Mouse (Mus musculus) lung, embryonic 14.5 days (tissue): ENCODE data around the gene Anp32e. TPM values are rescaled to one million over a fixed set of nuclear protein-coding genes. Genes with fewer than 3 reads are reported as not detected.
"Not testable (repeated sequence)": the region's sequence is repeated elsewhere in the genome, so short reads cannot be mapped to it uniquely, and the experiment has no call there.

Experiments
- ATAC-seq: fragments of 200-750 bp; cut with Nextera tagmentation; 2 replicates; pipeline ENCODE4 v1.8.0; 2017; ENCODE audit warnings: mild to moderate bottlenecking, moderate TSS enrichment, moderate library complexity; ENCODE audit not compliant: insufficient read depth
- DNase-seq: peaks from one replicate; pipeline ENCODE4 v3.0.0-alpha.2; 2015
- H3K27ac ChIP-seq: fragments of 300-500 bp; sonication (generic); 2 replicates; pipeline ENCODE4 v1.5.1; 2014; ENCODE audit warnings: low read depth, mild to moderate bottlenecking, moderate library complexity
- H3K27me3 ChIP-seq: fragments of 300-500 bp; sonication (generic); 2 replicates; pipeline ENCODE4 v1.6.1; 2014; ENCODE audit warnings: low read length, control low read depth; ENCODE audit not compliant: insufficient read depth
- H3K36me3 ChIP-seq: fragments of 300-500 bp; sonication (generic); 2 replicates; pipeline ENCODE4 v1.6.1; 2014; ENCODE audit warnings: control low read depth; ENCODE audit not compliant: insufficient read depth
- H3K4me1 ChIP-seq: fragments of 300-500 bp; sonication (generic); 2 replicates; pipeline ENCODE4 v1.6.1; 2014; ENCODE audit warnings: antibody characterized with exemption, control low read depth; ENCODE audit not compliant: insufficient read depth
- H3K4me2 ChIP-seq: fragments of 300-500 bp; sonication (generic); 2 replicates; pipeline ENCODE4 v1.6.1; 2014; ENCODE audit warnings: mild to moderate bottlenecking
- H3K4me3 ChIP-seq: fragments of 300-500 bp; sonication (generic); 2 replicates; pipeline ENCODE4 v1.5.1; 2014; ENCODE audit warnings: low read depth, low read length
- H3K9ac ChIP-seq: fragments of 300-500 bp; sonication (generic); 2 replicates; pipeline ENCODE4 v1.6.1; 2014
- H3K9me3 ChIP-seq: fragments of 300-500 bp; sonication (generic); 2 replicates; pipeline ENCODE4 v1.6.1; 2016; ENCODE audit warnings: low read depth, low read length, control low read depth
- CTCF ChIP-seq: IDR thresholded peaks from 2 replicates; pipeline ENCODE4 v1.5.1; 2016; ENCODE audit warnings: antibody characterized with exemption, low read depth
- WGBS: fragments of 180-500 bp; shearing (Covaris S2); extraction: QIAGEN DNeasy Blood & Tissue Kit; methylation state at CpG from one replicate; pipeline ENCODE4 v1.1.7; 2014; 5-methylcytosine and 5-hydroxymethylcytosine counted together
- polyA plus RNA-seq: library from polyadenylated mRNA; unstranded; fragments of >200 nt; fragmentation: Nextera tagmentation; extraction: Ambion mirVana; gene quantifications from 2 replicates; pipeline ENCODE4 v1.2.1, GENCODE M21; 2014

Gene Anp32e
- polyA plus RNA-seq, 1 experiment from 2014 or later, result 80.5 TPM

GRCm38 (mm10) chr3:95955318-95955717 lies 26.3 kb downstream of the Anp32e start:
- H3K4me2 ChIP-seq, result no peak overlapping the region
- H3K4me1 ChIP-seq, result no peaks in the 10 kb centered on the region
- no peak for TF ChIP-seq CTCF
- DNase-seq, result no peak
- no peak overlapping the region for H3K9ac ChIP-seq
- 89% methylated on average over 5 of the region's 5 CpGs for WGBS
- H3K9me3 ChIP-seq, result no peaks in the 10 kb centered on the region
- H3K27me3 ChIP-seq, result no peaks in the 10 kb centered on the region
- no peak for ATAC-seq
- H3K36me3 ChIP-seq, result no peaks in the 10 kb centered on the region
- no peak overlapping the region for H3K4me3 ChIP-seq
- no peak overlapping the region for H3K27ac ChIP-seq

DNA sequence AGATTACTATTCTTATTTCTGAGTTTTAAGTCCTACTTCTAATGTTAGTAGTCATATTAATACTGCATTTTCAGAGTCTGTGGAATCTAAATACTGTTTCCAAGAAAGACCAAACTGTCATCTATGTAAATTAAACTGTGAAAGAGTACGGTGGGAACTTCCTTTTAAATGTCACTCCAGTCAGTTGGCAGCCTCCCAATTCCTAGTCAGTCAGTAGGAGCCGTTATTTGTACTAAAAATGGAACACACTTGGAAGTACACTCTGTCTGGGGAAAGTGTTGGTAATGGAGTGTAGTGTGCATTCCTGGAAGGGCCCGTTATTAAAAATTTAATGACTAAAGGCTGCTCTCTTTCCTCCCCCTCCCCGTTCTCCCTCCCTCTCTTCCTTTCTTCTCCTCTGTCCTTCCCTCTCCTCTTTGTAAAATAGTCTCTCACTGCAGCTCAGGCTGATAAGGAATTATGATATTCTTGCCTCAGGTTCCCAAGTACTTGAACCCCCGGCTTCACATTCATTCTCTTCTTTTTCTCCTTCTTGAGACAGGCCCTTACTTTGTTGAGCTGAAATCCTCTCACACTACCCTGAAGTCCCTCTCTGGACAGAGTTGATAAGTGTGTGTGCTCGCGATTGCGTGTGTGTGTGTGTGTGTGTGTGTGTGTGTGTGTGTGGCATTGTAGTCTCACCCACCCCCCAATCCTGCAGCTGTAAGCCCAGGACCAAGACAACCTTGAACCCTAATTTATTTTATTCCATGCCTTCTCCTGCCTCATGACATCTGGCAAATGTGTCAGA lies 28.5 kb downstream of the Anp32e start:
- Histone ChIP-seq H3K4me2 (no peak overlapping the region), H3K27ac (peak overlapping the region; percentile 72), H3K9me3 (no peaks in the 10 kb centered on the region), H3K36me3 (no peaks in the 10 kb centered on the region), H3K4me3 (no peak overlapping the region), H3K9ac (no peak overlapping the region), H3K4me1 (no peaks in the 10 kb centered on the region), H3K27me3 (no peaks in the 10 kb centered on the region)
- 28% methylated on average over 8 of the region's 8 CpGs for WGBS
- DNase-seq (peak; percentile 88), ATAC-seq (peak; percentile 46)
- no peak for TF ChIP-seq CTCF

DNA sequence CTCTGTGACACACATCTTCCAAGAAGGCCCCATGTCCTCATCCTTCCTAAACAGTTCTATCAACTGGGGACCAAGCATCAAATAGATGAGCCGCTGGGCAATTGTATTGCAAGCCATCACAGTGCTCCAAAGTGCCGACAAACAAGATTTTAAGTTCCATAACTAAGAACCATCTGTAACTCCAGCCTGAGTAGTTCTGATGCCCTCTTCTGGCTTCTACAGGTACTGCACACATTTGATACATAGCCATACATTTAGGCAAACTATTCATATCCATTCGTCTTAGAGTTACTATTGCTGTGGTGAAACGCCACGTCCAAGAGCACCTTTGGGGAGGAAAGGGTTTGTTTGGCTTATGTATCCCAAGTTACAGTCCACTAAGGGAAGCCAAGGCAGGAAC lies 30.0 kb downstream of the Anp32e start:
- Histone ChIP-seq H3K4me3 (no peak overlapping the region), H3K9me3 (no peaks in the 10 kb centered on the region), H3K36me3 (no peaks in the 10 kb centered on the region), H3K9ac (no peak overlapping the region), H3K4me1 (no peaks in the 10 kb centered on the region), H3K27me3 (no peaks in the 10 kb centered on the region), H3K4me2 (no peak overlapping the region), H3K27ac (no peak overlapping the region)
- peak; percentile 71 for DNase-seq
- ATAC-seq, result no peak
- 74% methylated on average over 5 of the region's 5 CpGs for WGBS
- TF ChIP-seq CTCF, result peak; percentile 60

- H3K4me2 ChIP-seq, result no peak overlapping the region
- DNase-seq (peak; percentile 27), ATAC-seq (no peak)
- H3K36me3 ChIP-seq, result no peaks in the 10 kb centered on the region
- H3K9me3 ChIP-seq, result no peaks in the 10 kb centered on the region
- H3K4me3 ChIP-seq, result no peak overlapping the region
- no peaks in the 10 kb centered on the region for H3K4me1 ChIP-seq
- H3K9ac ChIP-seq, result no peak overlapping the region
- 97% methylated on average over 1 of the region's 1 CpGs for WGBS
- no peak overlapping the region for H3K27ac ChIP-seq
- no peaks in the 10 kb centered on the region for H3K27me3 ChIP-seq
- no peak for TF ChIP-seq CTCF
These were observed 30.8 kb downstream of the Anp32e start for GRCm38 (mm10) chr3:95959807-95960206.

- not testable (repeated sequence) for H3K9me3 ChIP-seq, H3K4me1 ChIP-seq, H3K27ac ChIP-seq, ATAC-seq, H3K4me3 ChIP-seq, H3K4me2 ChIP-seq, H3K27me3 ChIP-seq, H3K36me3 ChIP-seq, DNase-seq, H3K9ac ChIP-seq
- WGBS, result 71% methylated on average over 8 of the region's 8 CpGs
These were observed 33.1 kb downstream of the Anp32e start for GRCm38 (mm10) chr3:95962182-95962581.

DNA sequence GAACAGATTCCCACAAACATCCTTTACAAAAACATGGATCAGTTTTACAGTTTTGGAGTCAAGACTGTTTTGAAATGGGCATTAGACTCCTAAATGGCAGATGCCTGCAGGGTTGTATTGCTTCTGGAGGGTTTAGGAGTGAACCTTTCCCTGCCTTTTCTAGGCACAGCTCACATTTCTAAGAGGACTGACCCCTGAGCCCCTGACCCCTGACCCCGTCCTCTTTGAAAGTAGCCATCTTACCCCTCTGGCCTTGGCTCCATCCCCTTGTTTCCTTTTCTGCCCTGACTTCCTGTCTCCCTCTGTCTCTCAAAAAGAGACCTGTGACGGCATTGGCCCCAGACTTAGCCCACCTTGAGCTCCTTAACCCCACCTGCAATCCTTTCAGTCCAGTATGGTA lies 34.2 kb downstream of the Anp32e start:
- Histone ChIP-seq H3K9me3 (no peaks in the 10 kb centered on the region), H3K4me3 (no peak overlapping the region), H3K4me2 (no peak overlapping the region), H3K27ac (no peak overlapping the region), H3K27me3 (no peaks in the 10 kb centered on the region), H3K9ac (no peak overlapping the region), H3K4me1 (no peaks in the 10 kb centered on the region), H3K36me3 (no peaks in the 10 kb centered on the region)
- WGBS, result 42% methylated on average over 2 of the region's 2 CpGs
- TF ChIP-seq CTCF, result no peak
- ATAC-seq (no peak), DNase-seq (no peak)

- Histone ChIP-seq H3K27ac (no peak overlapping the region), H3K4me2 (no peak overlapping the region), H3K9ac (no peak overlapping the region), H3K36me3 (no peaks in the 10 kb centered on the region), H3K4me1 (no peaks in the 10 kb centered on the region), H3K4me3 (no peak overlapping the region), H3K27me3 (no peaks in the 10 kb centered on the region), H3K9me3 (no peaks in the 10 kb centered on the region)
- ATAC-seq, result no peak
- peak; percentile 36 for DNase-seq
- TF ChIP-seq CTCF, result peak; percentile 39; the same call in 1 of the 2 replicates
- 42% methylated on average over 4 of the region's 4 CpGs for whole genome bisulfite sequencing
These were observed 34.6 kb downstream of the Anp32e start for GRCm38 (mm10) chr3:95963681-95964080.
